Mouse (Mus musculus): ENCODE measurements around the gene Zfp638. TPM values are rescaled to one million over a fixed set of nuclear protein-coding genes. Genes with fewer than 3 reads are reported as not detected.

The Zfp638 gene
- polyA plus RNA-seq (2012; rRNA removed): 0.98 and 1.0 TPM in 2 replicates

GRCm38 (mm10) chr6:83866954-83867597, at the start of gene Zfp638:
Zfp638 (plus strand) TSS chr6:83867109.

DNA sequence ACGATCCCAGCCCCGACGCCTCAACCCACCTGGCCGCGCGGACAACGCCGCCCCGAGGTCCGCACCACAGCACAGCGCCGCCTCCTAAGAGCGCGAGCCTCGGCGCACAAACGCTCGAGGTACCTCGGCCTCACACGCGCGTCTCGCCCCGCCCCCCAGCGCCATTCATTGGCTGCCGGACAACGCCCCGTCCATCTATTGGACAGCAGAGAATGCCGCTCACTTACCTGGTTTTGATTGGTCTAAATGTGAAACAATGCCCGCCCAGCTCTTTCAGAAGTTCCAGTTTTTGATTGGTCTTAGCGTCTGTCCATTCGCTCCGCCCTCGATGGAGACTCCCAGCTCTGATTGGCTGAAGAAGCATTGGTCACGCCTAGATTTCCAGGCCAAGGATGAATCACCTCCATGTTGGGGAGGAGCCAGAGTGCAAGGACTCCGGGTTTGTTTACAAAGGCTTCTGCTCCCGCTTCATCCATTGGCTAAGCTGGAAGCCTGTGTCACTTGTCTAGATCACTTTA, 35.2 kb upstream of the Zfp638 start, which contains the start of gene Paip2b:
Gene Paip2b (minus strand): TSS at position 136 of the 518 bp plus-strand sequence.

DNA sequence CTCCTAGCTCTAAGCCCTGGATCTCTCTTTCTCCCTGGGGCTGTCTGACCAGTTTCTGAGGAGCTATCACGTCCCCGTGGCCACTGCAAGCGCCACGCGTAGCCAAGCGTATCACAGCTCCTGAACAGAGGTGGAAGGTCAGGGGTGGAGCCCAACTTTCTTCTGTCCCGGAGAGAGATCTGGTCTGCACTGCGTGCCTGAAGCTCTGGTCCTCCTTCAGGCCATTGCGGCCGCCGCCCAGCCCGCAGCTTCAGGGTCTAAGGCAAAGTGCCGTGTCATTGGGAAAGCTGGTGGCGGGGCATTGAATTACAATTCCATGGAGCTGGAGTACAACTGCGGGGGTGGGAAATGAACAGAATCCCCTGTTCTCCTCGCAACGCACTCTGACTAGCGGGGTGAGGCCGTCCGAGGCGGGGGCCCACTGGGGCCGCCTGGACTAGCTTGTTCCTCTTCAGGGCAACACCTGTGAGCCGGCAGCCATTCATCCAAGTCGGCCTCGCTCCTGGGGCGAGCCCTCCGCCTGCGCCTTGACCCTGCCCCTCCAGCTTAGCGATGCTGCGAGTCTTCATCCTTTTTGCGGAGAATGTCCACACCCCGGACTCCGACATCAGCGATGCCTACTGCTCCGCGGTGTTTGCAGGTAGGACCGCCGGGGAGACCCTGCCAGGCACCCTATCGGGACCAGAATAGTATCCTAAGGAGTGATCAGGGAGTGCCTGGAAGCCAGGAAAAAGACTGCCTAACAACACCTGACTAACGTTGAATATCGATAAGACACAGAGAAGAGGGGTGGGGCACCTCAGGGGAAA, 141.7 kb downstream of the Zfp638 start, which contains the start of gene Dysf:
Gene Dysf (plus strand): TSS at position 228 of the 809 bp plus-strand sequence.

Other genes with a start within 250 kb of the Zfp638 start
- gene Clec4f, start 210.9 kb upstream of the Zfp638 start, polyA plus RNA-seq (2012; rRNA removed): 0.35 TPM in 1 of 2 replicates, not detected in the other
- 0.11 TPM in 1 of 2 replicates, not detected in the other for gene Cd207, start 189.3 kb upstream of the Zfp638 start, polyA plus RNA-seq (2012; rRNA removed)
- gene Vax2, start 155.8 kb upstream of the Zfp638 start, polyA plus RNA-seq (2012; rRNA removed): not detected in 2 replicates
- gene Atp6v1b1, start 124.1 kb upstream of the Zfp638 start, polyA plus RNA-seq (2012; rRNA removed): not detected in 2 replicates
- gene Ankrd53, start 104.5 kb upstream of the Zfp638 start, polyA plus RNA-seq (2012; rRNA removed): not detected in 2 replicates
- gene Tex261, start 91.3 kb upstream of the Zfp638 start, polyA plus RNA-seq (2012; rRNA removed): 42.1 and 51.5 TPM in 2 replicates
- 12.2 and 15.6 TPM in 2 replicates for gene Nagk, start 72.1 kb upstream of the Zfp638 start, polyA plus RNA-seq (2012; rRNA removed)
- 1.3 and 1.8 TPM in 2 replicates for gene Paip2b, start 35.4 kb upstream of the Zfp638 start, polyA plus RNA-seq (2012; rRNA removed)
- 5.2 and 9.8 TPM in 2 replicates for gene Dysf, start 141.5 kb downstream of the Zfp638 start, polyA plus RNA-seq (2012; rRNA removed)

Measured in stomach, adult 2 months (tissue).